Mouse (Mus musculus) cerebellum, postnatal 10 days (tissue): ENCODE results near the gene Trim67.
"Not testable (repeated sequence)": the region's sequence is repeated elsewhere in the genome, so short reads cannot be mapped to it uniquely, and the experiment has no call there.

Source experiments
- DNase-seq, 2 experiments: peaks; one replicate each; pipeline ENCODE4 v3.0.0; 2021; ENCODE audit warnings: mixed read lengths in 2 of 2

The Trim67 gene

GRCm38 (mm10) chr8:124835848-124836247, 43.0 kb downstream of the Trim67 start:
- no peak for DNase-seq

- no peak for DNase-seq
Observed at GRCm38 (mm10) chr8:124836273-124836672, 43.4 kb downstream of the Trim67 start.

GRCm38 (mm10) chr8:124836907-124837306, 44.0 kb downstream of the Trim67 start:
- no peak for DNase-seq

- DNase-seq: no peak
Observed at GRCm38 (mm10) chr8:124837956-124838355, 45.1 kb downstream of the Trim67 start.

GRCm38 (mm10) chr8:124839371-124839770, 46.5 kb downstream of the Trim67 start:
- no peak for DNase-seq

- DNase-seq: no peak
Observed at GRCm38 (mm10) chr8:124840900-124841299, 48.0 kb downstream of the Trim67 start.

GRCm38 (mm10) chr8:124841775-124842174, 48.9 kb downstream of the Trim67 start:
- DNase-seq: peak; percentile 50 to 57

GRCm38 (mm10) chr8:124842929-124843328, 50.0 kb downstream of the Trim67 start:
- DNase-seq: not testable (repeated sequence)

- DNase-seq: no peak
Observed at GRCm38 (mm10) chr8:124845131-124845530, 52.2 kb downstream of the Trim67 start.

GRCm38 (mm10) chr8:124845573-124845972, 52.7 kb downstream of the Trim67 start:
- no peak for DNase-seq

GRCm38 (mm10) chr8:124853511-124853910, 60.6 kb downstream of the Trim67 start:
- DNase-seq: no peak

GRCm38 (mm10) chr8:124859466-124859865, 66.6 kb downstream of the Trim67 start:
- peak; percentile 24 to 46 for DNase-seq

- DNase-seq: no peak
Observed at GRCm38 (mm10) chr8:124860188-124860587, 67.3 kb downstream of the Trim67 start.

- DNase-seq: peak; percentile 97
Observed at GRCm38 (mm10) chr8:124862321-124863162, 69.7 kb downstream of the Trim67 start, which contains the start of the genes Gnpat and 2810004N23Rik. TSS of gene Gnpat (plus strand) at chr8:124863033. TSS of gene 2810004N23Rik (minus strand) at chr8:124863120.

GRCm38 (mm10) chr8:124863163-124863677, 70.3 kb downstream of the Trim67 start:
- no peak for DNase-seq

GRCm38 (mm10) chr8:124863729-124864128, 70.8 kb downstream of the Trim67 start:
- DNase-seq: no peak

- no peak for DNase-seq
Observed at GRCm38 (mm10) chr8:124866669-124867068, 73.8 kb downstream of the Trim67 start.

- DNase-seq: no peak
Observed at GRCm38 (mm10) chr8:124867126-124867525, 74.2 kb downstream of the Trim67 start.

GRCm38 (mm10) chr8:124869708-124870107, 76.8 kb downstream of the Trim67 start:
- DNase-seq: no peak

- DNase-seq: no peak
Observed at GRCm38 (mm10) chr8:124871474-124871873, 78.6 kb downstream of the Trim67 start.

- DNase-seq: no peak
Observed at GRCm38 (mm10) chr8:124872081-124872480, 79.2 kb downstream of the Trim67 start.

GRCm38 (mm10) chr8:124872690-124873089, 79.8 kb downstream of the Trim67 start:
- DNase-seq: no peak

GRCm38 (mm10) chr8:124878141-124878540, 85.2 kb downstream of the Trim67 start:
- DNase-seq: no peak

- no peak for DNase-seq
Observed at GRCm38 (mm10) chr8:124878946-124879526, 86.1 kb downstream of the Trim67 start.
